Mouse (Mus musculus) forebrain, embryonic 10.5 days (tissue): ENCODE measurements around the gene 4933407L21Rik. TPM values are rescaled to one million over a fixed set of nuclear protein-coding genes. Genes with fewer than 3 reads are reported as not detected.

Experiments
- DNase-seq: peaks from one replicate; pipeline ENCODE4 v3.0.0-alpha.2; 2017; ENCODE audit warnings: low spot score; ENCODE audit errors: extremely low spot score
- H3K27ac ChIP-seq: fragments of 300-500 bp; sonication (generic); 2 replicates; pipeline ENCODE4 v1.5.1; 2016; ENCODE audit warnings: mild to moderate bottlenecking
- H3K27me3 ChIP-seq: fragments of 300-500 bp; sonication (generic); 2 replicates; pipeline ENCODE4 v1.6.1; 2016; ENCODE audit warnings: mild to moderate bottlenecking; ENCODE audit not compliant: poor library complexity, severe bottlenecking
- H3K36me3 ChIP-seq: fragments of 300-500 bp; sonication (generic); replicated peaks from 2 replicates; pipeline ENCODE4 v1.6.1; 2016; ENCODE audit warnings: mild to moderate bottlenecking, moderate library complexity
- H3K4me1 ChIP-seq: fragments of 300-500 bp; sonication (generic); 2 replicates; pipeline ENCODE4 v1.6.1; 2016
- H3K4me3 ChIP-seq: fragments of 300-500 bp; sonication (generic); 2 replicates; pipeline ENCODE4 v1.5.1; 2016; ENCODE audit warnings: mild to moderate bottlenecking, moderate library complexity
- H3K9me3 ChIP-seq: fragments of 300-500 bp; sonication (generic); 2 replicates; pipeline ENCODE4 v1.6.1; 2016; ENCODE audit warnings: mild to moderate bottlenecking, moderate library complexity
- WGBS: fragments of 180-500 bp; shearing (Covaris S2); methylation state at CpG from one replicate; pipeline ENCODE4 v1.1.7; 2016; 5-methylcytosine and 5-hydroxymethylcytosine counted together
- polyA plus RNA-seq: library from polyadenylated mRNA; unstranded; fragments of >200 nt; fragmentation: Nextera tagmentation; extraction: Ambion mirVana; gene quantifications from 2 replicates; pipeline ENCODE4 v1.2.1, GENCODE M21; 2016

Gene 4933407L21Rik
- polyA plus RNA-seq, 1 experiment from 2014 or later = 0.30 TPM

DNA sequence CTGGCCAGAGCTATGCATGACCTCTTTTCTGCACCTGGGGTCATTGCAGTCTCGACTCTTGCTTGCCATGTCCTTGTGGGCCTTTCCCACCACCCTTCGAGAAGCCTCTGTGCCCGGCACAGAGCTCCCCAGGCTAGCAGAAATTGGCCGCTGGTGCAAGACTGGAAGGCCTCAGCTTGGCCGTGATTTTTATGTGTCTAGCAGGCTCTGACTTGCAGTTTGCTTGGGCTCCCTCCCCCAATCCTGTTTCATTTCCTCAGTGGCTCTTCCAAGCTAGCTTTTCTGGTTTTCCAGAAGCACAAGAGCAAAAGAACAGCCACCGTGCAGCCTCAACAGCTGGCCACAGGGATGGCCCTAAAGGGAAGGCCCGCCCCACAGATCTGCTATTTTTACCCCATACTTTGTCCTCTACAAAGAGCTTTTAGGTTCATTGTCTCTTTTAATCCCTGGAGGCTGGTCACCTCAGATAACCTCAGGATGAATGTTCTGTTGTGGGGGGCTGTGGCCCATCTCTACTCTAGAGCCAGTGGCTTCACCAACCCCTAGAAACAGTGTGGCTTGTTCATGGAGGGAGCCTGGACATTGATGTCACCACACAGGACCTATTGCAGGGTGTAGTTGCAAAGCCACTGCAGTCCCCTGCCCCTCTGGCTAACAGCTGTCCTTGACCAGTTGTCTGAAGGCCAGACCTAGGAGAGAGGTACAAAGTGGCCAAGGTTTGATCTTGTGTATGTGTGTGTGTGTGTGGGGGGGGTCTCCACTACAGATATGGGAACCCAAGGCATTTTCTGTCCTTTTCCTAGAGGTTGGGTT, 27.6 kb upstream of the 4933407L21Rik start:
- 82% methylated on average over 7 of the region's 7 CpGs for WGBS
- Histone ChIP-seq H3K9me3 (no peaks in the 10 kb centered on the region), H3K36me3 (peaks cover 44% of the 10 kb centered on the region), H3K27ac (peak overlapping the region; percentile 48; the same call in 1 of the 2 replicates), H3K27me3 (no peaks in the 10 kb centered on the region), H3K4me3 (no peak overlapping the region), H3K4me1 (peaks cover 63% of the 10 kb centered on the region)
- DNase-seq = no peak

DNA sequence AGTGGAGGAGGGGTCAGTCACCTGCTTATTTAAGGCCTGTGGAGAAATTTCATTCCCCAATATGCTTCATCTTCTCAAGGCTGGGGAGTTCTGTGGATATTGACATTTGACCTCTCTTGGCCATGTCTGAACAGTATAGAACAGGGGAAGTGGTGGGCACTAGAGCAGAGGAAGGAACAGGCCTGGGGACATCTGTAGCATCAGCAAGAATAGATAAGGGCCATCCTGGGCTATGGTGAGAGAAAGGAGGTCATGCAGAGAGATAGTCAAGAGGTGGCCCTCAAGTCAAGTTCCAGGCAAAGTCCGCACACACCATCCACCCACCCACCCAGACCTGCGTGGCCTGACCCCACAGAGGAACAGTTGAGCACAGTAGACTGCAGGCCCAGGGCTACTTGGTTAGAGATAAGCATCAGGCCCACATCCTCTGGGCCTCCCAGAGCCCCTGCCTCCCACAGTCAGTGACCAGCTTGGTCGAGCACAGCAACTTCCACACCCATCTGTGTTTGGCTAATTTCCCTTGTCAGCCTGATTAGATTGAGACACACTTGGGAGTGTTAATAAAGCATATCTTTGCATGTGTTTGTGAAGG, 26.7 kb upstream of the 4933407L21Rik start:
- no peak overlapping the region for H3K4me3 ChIP-seq
- H3K27me3 ChIP-seq = no peaks in the 10 kb centered on the region
- no peak for DNase-seq
- no peaks in the 10 kb centered on the region for H3K9me3 ChIP-seq
- WGBS = 83% methylated on average over 3 of the region's 3 CpGs
- H3K27ac ChIP-seq = 0 out of 2 replicates have a peak overlapping the region, but pooled peaks have one; percentile 53
- peaks cover 53% of the 10 kb centered on the region for H3K36me3 ChIP-seq
- H3K4me1 ChIP-seq = peaks cover 54% of the 10 kb centered on the region

DNA sequence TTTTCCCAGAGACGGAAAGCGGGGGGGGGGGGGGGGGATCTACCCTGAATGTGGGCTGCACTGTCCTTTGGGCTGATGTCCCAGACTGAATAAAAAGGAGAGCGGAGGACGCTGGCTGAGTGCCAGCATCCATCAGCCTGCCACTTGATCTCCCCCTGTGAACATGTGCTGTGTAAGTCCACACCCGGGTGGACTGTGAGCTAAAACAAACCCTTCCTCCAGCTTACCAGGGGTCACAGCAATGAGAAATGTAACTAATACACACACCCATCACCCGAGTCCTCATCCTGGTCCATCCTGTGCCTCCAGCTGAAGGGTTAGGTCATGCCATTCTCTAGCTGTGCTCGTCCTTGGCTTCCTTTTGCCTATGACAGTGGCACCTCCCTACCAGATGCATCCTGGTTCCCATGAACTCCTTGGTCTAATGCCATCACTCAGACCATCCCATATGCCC, 26.1 kb upstream of the 4933407L21Rik start:
- no peaks in the 10 kb centered on the region for H3K9me3 ChIP-seq
- H3K4me1 ChIP-seq = peaks cover 49% of the 10 kb centered on the region
- H3K4me3 ChIP-seq = no peak overlapping the region
- peaks cover 55% of the 10 kb centered on the region for H3K36me3 ChIP-seq
- DNase-seq = no peak
- 92% methylated on average over 6 of the region's 7 CpGs for WGBS
- H3K27me3 ChIP-seq = no peaks in the 10 kb centered on the region
- H3K27ac ChIP-seq = no peak overlapping the region

DNA sequence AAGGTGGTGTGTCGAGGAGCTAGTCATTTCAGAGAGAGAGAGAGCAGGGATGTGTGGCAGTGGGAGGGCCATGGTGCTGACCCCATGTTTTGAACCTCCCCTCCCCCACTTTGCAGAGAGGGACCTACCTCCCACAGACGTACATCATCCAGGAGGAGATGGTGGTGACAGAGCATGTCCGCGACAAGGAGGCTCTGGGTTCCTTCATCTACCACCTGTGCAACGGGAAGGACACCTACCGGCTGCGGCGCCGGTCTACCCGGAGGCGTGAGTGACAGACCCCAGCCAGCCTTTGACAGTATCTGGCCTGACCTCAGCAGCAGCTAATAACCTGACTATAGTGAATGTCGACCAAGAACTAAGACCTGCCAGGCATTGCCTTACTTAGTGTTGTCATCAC, 21.4 kb upstream of the 4933407L21Rik start:
- DNase-seq = no peak
- Histone ChIP-seq H3K27ac (no peak overlapping the region), H3K36me3 (peaks cover 84% of the 10 kb centered on the region), H3K4me3 (no peak overlapping the region), H3K9me3 (no peaks in the 10 kb centered on the region), H3K4me1 (peaks cover 3% of the 10 kb centered on the region), H3K27me3 (no peaks in the 10 kb centered on the region)
- WGBS = 95% methylated on average over 12 of the region's 12 CpGs

DNA sequence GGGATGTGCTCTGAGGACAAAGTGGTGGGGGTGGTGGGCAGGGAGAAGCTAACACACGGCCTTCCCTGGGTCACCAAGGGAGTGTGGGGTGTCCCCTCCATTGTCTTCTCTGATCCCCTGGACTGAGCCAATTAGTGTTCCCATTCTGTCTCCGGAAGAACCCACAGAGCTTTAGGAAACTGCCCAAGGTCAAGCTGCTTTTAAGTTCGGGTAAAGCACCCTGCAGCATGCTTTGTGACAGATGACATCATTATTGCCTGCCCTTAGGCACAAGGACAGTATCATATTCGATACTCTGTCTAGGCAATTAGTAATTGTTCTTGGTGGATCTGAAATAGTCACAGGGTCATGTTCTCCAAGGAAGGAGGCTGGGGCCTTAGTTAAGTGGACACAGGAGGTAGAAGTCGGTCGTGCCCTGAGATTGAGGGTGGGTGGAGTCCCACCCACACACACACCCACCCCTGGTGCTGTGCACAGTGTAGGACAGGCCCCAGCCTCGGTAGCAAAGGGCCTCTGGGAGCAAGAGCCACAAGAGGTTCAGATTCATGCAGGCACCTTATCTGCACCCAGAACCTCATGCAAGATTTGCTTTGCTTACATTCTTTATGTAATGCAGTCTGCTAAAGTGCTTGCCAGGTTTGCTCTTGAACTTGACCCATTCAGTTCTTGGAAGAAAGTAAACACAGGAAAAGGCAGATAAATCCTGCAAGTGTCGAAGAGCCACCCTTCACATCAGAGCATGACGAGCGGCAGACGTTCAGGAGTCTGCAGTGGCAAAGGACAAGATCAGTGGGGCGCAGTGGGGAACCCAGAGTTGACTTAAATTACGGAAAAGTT, 19.3 kb upstream of the 4933407L21Rik start:
- Histone ChIP-seq H3K27me3 (no peaks in the 10 kb centered on the region), H3K9me3 (no peaks in the 10 kb centered on the region), H3K36me3 (peaks cover 69% of the 10 kb centered on the region), H3K27ac (no peak overlapping the region), H3K4me3 (no peak overlapping the region), H3K4me1 (no peaks in the 10 kb centered on the region)
- DNase-seq = no peak
- WGBS = 75% methylated on average over 13 of the region's 13 CpGs

DNA sequence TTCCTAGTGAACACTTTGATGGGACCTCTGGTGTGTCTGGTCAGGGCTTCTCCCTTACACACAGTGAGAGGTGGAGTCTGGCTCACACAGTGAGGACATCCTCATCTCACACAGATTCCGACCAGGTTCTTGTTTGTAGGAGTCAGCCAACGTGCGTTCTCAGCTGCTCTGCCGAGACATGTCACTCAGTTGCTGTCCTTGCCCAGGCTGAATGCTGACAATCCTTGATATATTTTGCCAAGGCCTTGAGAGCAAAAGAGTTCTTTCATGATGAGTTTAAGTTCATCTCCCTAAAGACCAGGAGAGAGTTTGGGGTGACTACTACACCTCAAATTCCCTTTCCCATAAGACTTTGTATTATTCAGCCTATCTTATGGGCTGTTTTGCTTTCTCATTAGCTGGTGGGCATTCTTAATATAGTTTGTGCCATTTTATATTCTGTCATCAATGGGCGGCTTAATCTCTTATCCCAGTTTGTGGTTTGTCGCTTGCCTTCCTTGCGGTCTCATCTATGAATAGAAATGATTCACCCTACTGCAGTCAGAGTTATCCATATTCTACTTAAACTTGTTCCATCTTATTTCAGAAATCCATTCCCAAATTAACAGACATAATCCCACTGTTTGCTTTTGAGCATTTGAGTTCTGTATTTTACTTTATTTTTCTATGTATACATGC, 15.1 kb upstream of the 4933407L21Rik start:
- no peaks in the 10 kb centered on the region for H3K27me3 ChIP-seq
- H3K4me1 ChIP-seq = peaks cover 20% of the 10 kb centered on the region
- no peak overlapping the region for H3K4me3 ChIP-seq
- H3K9me3 ChIP-seq = no peaks in the 10 kb centered on the region
- H3K36me3 ChIP-seq = peaks cover 27% of the 10 kb centered on the region
- 89% methylated on average over 7 of the region's 7 CpGs for WGBS
- no peak overlapping the region for H3K27ac ChIP-seq
- DNase-seq = no peak

DNA sequence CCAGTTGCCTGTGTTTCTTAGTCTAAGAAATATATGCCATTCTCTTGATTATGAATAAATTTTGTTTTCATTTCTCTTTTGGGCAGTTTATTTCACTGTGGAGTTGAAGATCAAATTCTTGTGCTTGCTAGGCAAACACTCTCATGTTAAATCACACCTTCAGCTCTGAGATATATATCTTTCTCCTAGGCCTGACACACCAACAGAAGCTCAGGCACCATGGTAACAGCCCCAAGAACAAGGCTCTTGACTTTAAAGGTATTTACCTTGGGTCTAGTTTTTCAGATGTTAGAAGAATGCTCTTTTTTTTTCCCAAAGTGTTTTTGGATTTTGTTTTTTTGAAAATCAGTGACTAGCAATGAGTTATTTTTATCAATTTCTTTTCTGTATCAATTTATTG, 12.4 kb upstream of the 4933407L21Rik start:
- no peak for DNase-seq
- Histone ChIP-seq H3K4me1 (peaks cover 22% of the 10 kb centered on the region), H3K27ac (no peak overlapping the region), H3K36me3 (peaks cover 3% of the 10 kb centered on the region), H3K9me3 (no peaks in the 10 kb centered on the region; the same call in 1 of the 2 replicates), H3K27me3 (no peaks in the 10 kb centered on the region), H3K4me3 (no peak overlapping the region)

DNA sequence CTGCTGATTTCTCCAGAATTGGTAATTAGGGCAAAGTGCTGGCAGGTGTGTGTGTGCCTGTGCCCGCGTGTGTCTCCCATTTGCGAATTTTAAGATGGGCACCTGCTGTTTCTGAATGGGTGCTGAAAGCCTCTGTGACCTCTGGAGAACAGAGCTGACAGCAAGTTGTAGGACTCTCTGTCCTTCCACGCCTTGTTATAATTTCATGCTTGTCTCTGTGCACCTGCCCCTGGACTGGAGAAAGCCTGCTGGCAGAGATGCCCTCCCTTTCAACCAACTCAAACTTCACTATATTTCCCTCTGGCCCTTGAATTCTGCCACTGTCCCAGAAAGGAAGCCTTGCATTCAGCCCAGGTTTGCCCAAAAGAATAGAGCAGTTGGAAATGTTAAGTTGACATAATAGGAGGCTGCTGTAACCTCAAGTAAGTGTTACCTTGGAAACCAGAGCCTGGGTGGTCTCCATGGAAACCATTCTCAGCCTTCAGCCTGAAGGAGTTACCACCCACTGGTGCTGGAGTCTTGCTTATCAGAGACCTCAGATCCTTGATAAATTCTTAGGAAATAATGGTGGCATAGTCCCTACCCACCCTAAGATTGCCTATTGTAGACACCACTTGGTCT, 11.3 kb upstream of the 4933407L21Rik start:
- H3K27me3 ChIP-seq = no peaks in the 10 kb centered on the region
- H3K4me3 ChIP-seq = peak overlapping the region; percentile 11; the same call in 1 of the 2 replicates
- DNase-seq = peak; percentile 72
- H3K36me3 ChIP-seq = no peaks in the 10 kb centered on the region
- H3K9me3 ChIP-seq = no peaks in the 10 kb centered on the region; the same call in 1 of the 2 replicates
- H3K4me1 ChIP-seq = peaks cover 25% of the 10 kb centered on the region
- 27% methylated on average over 4 of the region's 4 CpGs for WGBS
- H3K27ac ChIP-seq = peak overlapping the region; percentile 69

DNA sequence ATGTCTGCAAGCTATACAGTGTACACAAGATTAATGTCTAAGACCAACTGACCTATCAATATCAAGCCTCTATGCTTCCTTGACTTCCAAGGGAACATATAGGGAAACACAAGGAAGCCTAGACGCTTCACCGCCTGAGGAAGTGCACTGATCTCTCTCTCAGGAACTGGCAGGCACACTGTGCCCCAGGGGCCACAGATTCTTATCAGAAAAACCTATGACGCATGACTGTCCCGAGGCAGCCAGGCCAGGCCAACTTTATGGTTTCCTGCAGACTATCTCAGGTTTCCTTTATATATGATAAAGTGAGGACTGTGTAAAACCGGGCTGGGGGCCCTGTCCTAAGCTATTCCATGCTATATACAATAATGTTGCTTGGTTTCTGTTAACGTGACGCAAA, 8.7 kb upstream of the 4933407L21Rik start:
- Histone ChIP-seq H3K36me3 (no peaks in the 10 kb centered on the region), H3K27me3 (no peaks in the 10 kb centered on the region), H3K27ac (no peak overlapping the region), H3K4me3 (no peak overlapping the region), H3K4me1 (peaks cover 35% of the 10 kb centered on the region), H3K9me3 (no peaks in the 10 kb centered on the region; the same call in 1 of the 2 replicates)
- no peak for DNase-seq
- WGBS = 88% methylated on average over 7 of the region's 7 CpGs

DNA sequence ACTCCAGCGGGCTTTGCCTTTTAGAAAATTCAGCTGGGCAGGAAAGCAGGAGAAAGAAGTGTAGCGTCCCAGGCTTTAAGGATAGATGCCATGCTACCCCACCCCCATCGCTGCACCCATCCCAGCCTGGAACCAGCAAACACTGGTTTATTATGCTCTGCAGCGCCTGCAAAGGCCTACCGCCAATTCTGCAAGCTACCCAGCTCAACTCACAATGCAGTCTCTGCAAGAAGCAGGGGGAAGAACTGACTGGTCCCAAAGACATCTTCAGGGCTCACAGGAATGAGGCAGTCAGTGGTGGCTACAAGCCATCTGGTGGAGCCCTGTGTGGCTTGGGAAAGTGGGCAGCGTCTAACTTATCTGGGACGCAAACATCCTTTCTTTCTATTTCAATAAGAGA, 6.6 kb upstream of the 4933407L21Rik start:
- peaks cover 29% of the 10 kb centered on the region for H3K4me1 ChIP-seq
- no peaks in the 10 kb centered on the region for H3K27me3 ChIP-seq
- no peak overlapping the region for H3K27ac ChIP-seq
- DNase-seq = no peak
- H3K4me3 ChIP-seq = no peak overlapping the region
- 90% methylated on average over 7 of the region's 7 CpGs for WGBS
- H3K9me3 ChIP-seq = no peaks in the 10 kb centered on the region; the same call in 1 of the 2 replicates
- no peaks in the 10 kb centered on the region for H3K36me3 ChIP-seq

DNA sequence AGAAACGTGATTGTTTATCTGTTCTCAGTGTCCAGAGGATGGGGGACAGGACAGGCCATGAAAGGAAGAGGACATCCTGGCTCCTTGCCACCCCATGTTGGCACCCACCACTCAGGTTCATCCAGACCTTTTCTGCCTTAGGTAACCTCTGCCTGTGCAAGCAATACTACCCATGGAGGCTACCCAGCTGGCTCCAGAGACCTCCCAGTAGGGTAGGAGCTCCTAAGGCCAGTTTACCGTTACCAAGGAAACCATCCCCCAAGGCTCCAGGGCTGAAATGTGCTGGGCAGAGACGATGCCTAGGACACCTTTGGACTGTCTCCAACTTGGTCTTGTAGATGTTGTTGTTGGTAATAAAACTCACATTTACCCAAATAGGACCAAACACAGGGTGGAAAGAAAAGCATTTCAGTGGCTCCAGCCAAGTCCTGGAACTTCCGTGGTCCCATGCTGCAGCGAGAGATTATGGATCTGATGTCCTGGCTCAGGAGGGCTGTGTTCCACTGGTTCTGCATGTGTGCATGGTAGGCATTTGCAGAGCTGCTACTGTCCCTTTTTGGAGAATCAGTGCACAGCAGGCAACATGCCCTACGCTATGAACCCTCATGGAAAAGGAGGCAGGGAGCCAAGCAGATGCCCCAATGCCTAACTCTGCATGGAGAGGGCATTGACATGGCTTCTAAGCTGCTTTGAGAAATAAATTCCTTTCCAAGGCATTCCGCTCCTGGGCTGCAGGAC, 6.0 kb upstream of the 4933407L21Rik start:
- H3K4me3 ChIP-seq = no peak overlapping the region
- DNase-seq = no peak
- no peaks in the 10 kb centered on the region for H3K36me3 ChIP-seq
- H3K27me3 ChIP-seq = no peaks in the 10 kb centered on the region
- H3K27ac ChIP-seq = no peak overlapping the region
- H3K9me3 ChIP-seq = no peaks in the 10 kb centered on the region; the same call in 1 of the 2 replicates
- peaks cover 23% of the 10 kb centered on the region for H3K4me1 ChIP-seq
- WGBS = 74% methylated on average over 7 of the region's 7 CpGs
